Mouse (Mus musculus) MEL (cell line): ENCODE measurements around the gene C1ql4. TPM values are rescaled to one million over a fixed set of nuclear protein-coding genes. Genes with fewer than 3 reads are reported as not detected.

Experiments
- DNase-seq: peaks from one replicate; pipeline ENCODE4 v3.0.0; 2011; ENCODE audit warnings: low read depth, low spot score
- H3K27ac ChIP-seq: 2 replicates; pipeline ENCODE4 v1.5.1; 2012; ENCODE audit warnings: low read depth, mild to moderate bottlenecking, control low read depth, low read length, moderate library complexity; ENCODE audit not compliant: control insufficient read depth
- H3K27me3 ChIP-seq, 2 experiments: fragments of 150-350 bp in 1 of 2; sonication (generic) in 1 of 2; 2 replicates each; pipeline ENCODE4 v1.6.1; 2012; ENCODE audit warnings: low read length in 2 of 2, mild to moderate bottlenecking in 2 of 2, improper control_type of control experiment in 1 of 2, moderate library complexity in 1 of 2; ENCODE audit not compliant: insufficient read depth in 2 of 2, control insufficient read depth in 1 of 2
- H3K36me3 ChIP-seq, 2 experiments: 2 replicates each; pipeline ENCODE4 v1.6.1; 2012 to 2014; ENCODE audit warnings: low read length in 2 of 2, improper control_type of control experiment in 1 of 2, inconsistent platforms in 1 of 2, mild to moderate bottlenecking in 1 of 2; ENCODE audit not compliant: insufficient read depth in 2 of 2, control insufficient read depth in 1 of 2
- H3K4me1 ChIP-seq, 2 experiments: fragments of 150-350 bp in 1 of 2; sonication (generic) in 1 of 2; 2 replicates each; pipeline ENCODE4 v1.6.1; 2012; ENCODE audit warnings: low read length in 2 of 2, improper control_type of control experiment in 1 of 2, mild to moderate bottlenecking in 1 of 2; ENCODE audit not compliant: insufficient read depth in 2 of 2, control insufficient read depth in 1 of 2
- H3K4me3 ChIP-seq, 2 experiments: fragments of 150-350 bp in 1 of 2; sonication (generic) in 1 of 2; 2 replicates each; pipeline ENCODE4 v1.5.1; 2012; ENCODE audit warnings: low read depth in 2 of 2, low read length in 2 of 2, mild to moderate bottlenecking in 2 of 2, moderate library complexity in 2 of 2, control low read depth in 1 of 2, improper control_type of control experiment in 1 of 2; ENCODE audit not compliant: control insufficient read depth in 1 of 2, insufficient read depth in 1 of 2
- H3K79me2 ChIP-seq: 2 replicates; pipeline ENCODE4 v1.6.1; 2012; ENCODE audit warnings: mild to moderate bottlenecking, low read length, moderate library complexity; ENCODE audit not compliant: control insufficient read depth, poor library complexity, insufficient read depth
- H3K9ac ChIP-seq: 2 replicates; pipeline ENCODE4 v1.6.1; 2012; ENCODE audit warnings: low read depth, mild to moderate bottlenecking, control low read depth, low read length, moderate library complexity; ENCODE audit not compliant: control insufficient read depth, poor library complexity, severe bottlenecking
- H3K9me3 ChIP-seq: fragments of 150-350 bp; sonication (generic); replicated peaks from 2 replicates; pipeline ENCODE4 v1.6.1; 2012; ENCODE audit warnings: mild to moderate bottlenecking, low read length, improper control_type of control experiment, moderate library complexity; ENCODE audit not compliant: insufficient read depth
- BHLHE40 ChIP-seq: IDR thresholded peaks from 2 replicates; pipeline ENCODE4 v1.6.1; 2012; ENCODE audit warnings: low read depth, mild to moderate bottlenecking, inconsistent platforms, low read length, improper control_type of control experiment, borderline replicate concordance
- CHD1 ChIP-seq: IDR thresholded peaks from 2 replicates; pipeline ENCODE4 v1.6.1; 2012; ENCODE audit warnings: low read depth, mild to moderate bottlenecking, inconsistent platforms, low read length, improper control_type of control experiment
- CHD2 ChIP-seq: IDR thresholded peaks from 2 replicates; pipeline ENCODE4 v1.6.1; 2011; ENCODE audit warnings: low read length, improper control_type of control experiment
- CTCF ChIP-seq, 3 experiments: IDR thresholded peaks in 2 of 3; conservative IDR thresholded peaks in 1 of 3; 2 replicates each; pipeline ENCODE4 v1.5.1; 2011 to 2012; ENCODE audit warnings: low read length in 3 of 3, low read depth in 2 of 3, mild to moderate bottlenecking in 2 of 3, improper control_type of control experiment in 1 of 3, inconsistent platforms in 1 of 3, mixed read lengths in 1 of 3, moderate library complexity in 1 of 3; ENCODE audit not compliant: control insufficient read depth in 1 of 3, insufficient read depth in 1 of 3, poor library complexity in 1 of 3, severe bottlenecking in 1 of 3
- E2F4 ChIP-seq: IDR thresholded peaks from 2 replicates; pipeline ENCODE4 v1.6.1; 2011; ENCODE audit warnings: low read depth, low read length, improper control_type of control experiment, borderline replicate concordance
- ELF1 ChIP-seq: IDR thresholded peaks from 2 replicates; pipeline ENCODE4 v1.6.1; 2014; ENCODE audit warnings: low read depth, mild to moderate bottlenecking, inconsistent platforms, low read length, improper control_type of control experiment, moderate library complexity
- EP300 ChIP-seq, 2 experiments: IDR thresholded peaks; 2 replicates each; pipeline ENCODE4 v1.6.1; 2011; ENCODE audit warnings: improper control_type of control experiment in 2 of 2, low read length in 2 of 2, low read depth in 1 of 2, mild to moderate bottlenecking in 1 of 2
- GABPA ChIP-seq: IDR thresholded peaks from 2 replicates; pipeline ENCODE4 v1.6.1; 2012; ENCODE audit warnings: low read depth, mild to moderate bottlenecking, inconsistent platforms, low read length, improper control_type of control experiment, moderate library complexity
- GATA1 ChIP-seq: IDR thresholded peaks from 2 replicates; pipeline ENCODE4 v1.6.1; 2011; ENCODE audit warnings: low read depth, low read length, improper control_type of control experiment
- HCFC1 ChIP-seq: IDR thresholded peaks from 2 replicates; pipeline ENCODE4 v1.6.1; 2012; ENCODE audit warnings: low read depth, mild to moderate bottlenecking, inconsistent platforms, low read length, improper control_type of control experiment, moderate library complexity
- JUND ChIP-seq: IDR thresholded peaks from 2 replicates; pipeline ENCODE4 v1.6.1; 2011; ENCODE audit warnings: low read depth, mild to moderate bottlenecking, improper control_type of control experiment, low read length
- KAT2A ChIP-seq: conservative IDR thresholded peaks from 2 replicates; pipeline ENCODE4 v1.6.1; 2012; ENCODE audit warnings: low read depth, low read length, improper control_type of control experiment, inconsistent platforms
- MAFK ChIP-seq: IDR thresholded peaks from 2 replicates; pipeline ENCODE4 v1.6.1; 2011; ENCODE audit warnings: low read depth, mild to moderate bottlenecking, low read length, improper control_type of control experiment, borderline replicate concordance
- MAX ChIP-seq: IDR thresholded peaks from 2 replicates; pipeline ENCODE4 v1.6.1; 2011; ENCODE audit warnings: low read length, improper control_type of control experiment
- MEF2A ChIP-seq: IDR thresholded peaks from 2 replicates; pipeline ENCODE4 v1.6.1; 2014; ENCODE audit warnings: low read depth, mild to moderate bottlenecking, inconsistent platforms, low read length, improper control_type of control experiment; ENCODE audit not compliant: poor library complexity, insufficient replicate concordance, severe bottlenecking; ENCODE audit errors: extremely low read depth
- MXI1 ChIP-seq: IDR thresholded peaks from 2 replicates; pipeline ENCODE4 v1.6.1; 2011; ENCODE audit warnings: mild to moderate bottlenecking, low read depth, low read length, improper control_type of control experiment
- MYB ChIP-seq: IDR thresholded peaks from 2 replicates; pipeline ENCODE4 v1.6.1; 2011; ENCODE audit warnings: mild to moderate bottlenecking, low read depth, low read length, improper control_type of control experiment
- MYC ChIP-seq: IDR thresholded peaks from 2 replicates; pipeline ENCODE4 v1.6.1; 2011; ENCODE audit warnings: low read depth, mild to moderate bottlenecking, low read length, improper control_type of control experiment, moderate library complexity
- NELFE ChIP-seq: IDR thresholded peaks from 2 replicates; pipeline ENCODE4 v1.6.1; 2011; ENCODE audit warnings: low read depth, low read length, improper control_type of control experiment
- NRF1 ChIP-seq: IDR thresholded peaks from 2 replicates; pipeline ENCODE4 v1.6.1; 2014; ENCODE audit warnings: low read depth, mild to moderate bottlenecking, inconsistent platforms, low read length, improper control_type of control experiment, moderate library complexity; ENCODE audit not compliant: poor library complexity, insufficient read depth, severe bottlenecking
- POLR2AphosphoS2 ChIP-seq: IDR thresholded peaks from 2 replicates; pipeline ENCODE4 v1.6.1; 2011; ENCODE audit warnings: low read length, improper control_type of control experiment
- POLR2AphosphoS5 ChIP-seq: IDR thresholded peaks from 2 replicates; pipeline ENCODE4 v1.6.1; 2012; ENCODE audit warnings: low read depth, borderline replicate concordance, mild to moderate bottlenecking, inconsistent platforms, low read length, moderate library complexity, mixed read lengths
- RAD21 ChIP-seq: IDR thresholded peaks from 2 replicates; pipeline ENCODE4 v1.6.1; 2011; ENCODE audit warnings: mild to moderate bottlenecking, low read depth, low read length, improper control_type of control experiment
- RCOR1 ChIP-seq: IDR thresholded peaks from 2 replicates; pipeline ENCODE4 v1.6.1; 2012; ENCODE audit warnings: low read depth, mild to moderate bottlenecking, inconsistent platforms, low read length, improper control_type of control experiment
- SIN3A ChIP-seq: IDR thresholded peaks from 2 replicates; pipeline ENCODE4 v1.6.1; 2012; ENCODE audit warnings: low read length, improper control_type of control experiment, inconsistent platforms
- SMC3 ChIP-seq: IDR thresholded peaks from 2 replicates; pipeline ENCODE4 v1.6.1; 2011; ENCODE audit warnings: low read depth, low read length, improper control_type of control experiment
- TAL1 ChIP-seq: IDR thresholded peaks from 2 replicates; pipeline ENCODE4 v1.6.1; 2012; ENCODE audit warnings: mild to moderate bottlenecking, inconsistent platforms, low read length, moderate library complexity, mixed read lengths
- TBP ChIP-seq: IDR thresholded peaks from 2 replicates; pipeline ENCODE4 v1.8.0; 2011; ENCODE audit warnings: low read depth, low read length, improper control_type of control experiment
- TCF12 ChIP-seq: IDR thresholded peaks from 2 replicates; pipeline ENCODE4 v1.6.1; 2014; ENCODE audit warnings: low read depth, mild to moderate bottlenecking, inconsistent platforms, low read length, improper control_type of control experiment, moderate library complexity
- UBTF ChIP-seq: IDR thresholded peaks from 2 replicates; pipeline ENCODE4 v1.6.1; 2012; ENCODE audit warnings: low read depth, mild to moderate bottlenecking, inconsistent platforms, low read length, improper control_type of control experiment, moderate library complexity, borderline replicate concordance; ENCODE audit not compliant: insufficient read depth
- USF1 ChIP-seq: IDR thresholded peaks from 2 replicates; pipeline ENCODE4 v1.6.1; 2014; ENCODE audit warnings: low read depth, mild to moderate bottlenecking, inconsistent platforms, low read length, improper control_type of control experiment, moderate library complexity
- USF2 ChIP-seq, 2 experiments: IDR thresholded peaks; 2 replicates each; pipeline ENCODE4 v1.6.1; 2011 to 2012; ENCODE audit warnings: improper control_type of control experiment in 2 of 2, low read length in 2 of 2, borderline replicate concordance in 1 of 2, inconsistent platforms in 1 of 2, low read depth in 1 of 2, mild to moderate bottlenecking in 1 of 2; ENCODE audit not compliant: insufficient read depth in 1 of 2
- ZC3H11A ChIP-seq: IDR thresholded peaks from 2 replicates; pipeline ENCODE4 v1.6.1; 2012; ENCODE audit warnings: low read depth, mild to moderate bottlenecking, inconsistent platforms, low read length, improper control_type of control experiment
- ZKSCAN1 ChIP-seq: IDR thresholded peaks from 2 replicates; pipeline ENCODE4 v1.6.1; 2012; ENCODE audit warnings: low read depth, mild to moderate bottlenecking, inconsistent platforms, low read length, improper control_type of control experiment, moderate library complexity
- ZMIZ1 ChIP-seq: IDR thresholded peaks from 2 replicates; pipeline ENCODE4 v1.6.1; 2012; ENCODE audit warnings: low read depth, mild to moderate bottlenecking, inconsistent platforms, low read length, improper control_type of control experiment, moderate library complexity
- ZNF384 ChIP-seq: IDR thresholded peaks from 2 replicates; pipeline ENCODE4 v1.6.1; 2012; ENCODE audit warnings: low read depth, mild to moderate bottlenecking, inconsistent platforms, low read length, improper control_type of control experiment
- polyA plus RNA-seq, 2 experiments: library from polyadenylated mRNA; stranded (reverse) in 1 of 2; unstranded in 1 of 2; fragments of >175 nt in 1 of 2; fragments of >200 nt in 1 of 2; gene quantifications; 2 replicates each; pipeline versions ENCODE4 v1.2.1 to v1.2.4; 2012; ENCODE audit warnings: low replicate concordance in 2 of 2, low read depth in 1 of 2; ENCODE audit not compliant: insufficient read length in 2 of 2, insufficient read depth in 1 of 2, missing spikeins in 1 of 2
- total RNA-seq: library from RNA; depleted of rRNA; stranded (reverse); fragments of 300-350 nt; gene quantifications from 2 replicates; pipeline ENCODE4 v1.2.3, GENCODE M21; 2012

The C1ql4 gene
- total and polyA plus RNA-seq, 3 experiments = 0.08 to 0.15 TPM; not detected in 1

- Histone ChIP-seq H3K36me3 (peaks cover 0 to 9% of the 10 kb centered on the region in 2 experiments; a peak in 2 of 4 replicates), H3K27ac (no peak overlapping the region), H3K9me3 (no peaks in the 10 kb centered on the region), H3K4me3 (peak overlapping the region; percentile 45 to 78), H3K9ac (peak overlapping the region; percentile 52), H3K4me1 (peaks cover 0 to 7% of the 10 kb centered on the region in 2 experiments; a peak in 1 of 4 replicates), H3K79me2 (no peaks in the 10 kb centered on the region), H3K27me3 (no peaks in the 10 kb centered on the region)
- peak; percentile 89 for DNase-seq
- no peak for TF ChIP-seq MAFK
- TF ChIP-seq MXI1 = peak; percentile 98
- TF ChIP-seq ZC3H11A = 0 out of 2 replicates have a peak, but pooled peaks have one; percentile 16
- no peak for TF ChIP-seq KAT2A
- TF ChIP-seq GABPA = no peak
- TF ChIP-seq MYB = no peak
- peak; percentile 99 for TF ChIP-seq MYC
- TF ChIP-seq CHD2 = no peak
- 0 out of 2 replicates have a peak, but pooled peaks have one; percentile 47 for TF ChIP-seq HCFC1
- no peak for TF ChIP-seq TCF12
- no peak for TF ChIP-seq BHLHE40
- no peak for TF ChIP-seq TAL1
- peak; percentile 92 for TF ChIP-seq MAX
- TF ChIP-seq MEF2A = no peak
- no peak for TF ChIP-seq ZKSCAN1
- TF ChIP-seq RAD21 = peak; percentile 41
- TF ChIP-seq E2F4 = 0 out of 2 replicates have a peak, but pooled peaks have one; percentile 20
- peak; percentile 51; the same call in 1 of the 2 replicates for TF ChIP-seq TBP
- TF ChIP-seq SIN3A = peak; percentile 56; the same call in 1 of the 2 replicates
- TF ChIP-seq ELF1 = peak; percentile 67; the same call in 1 of the 2 replicates
- TF ChIP-seq CTCF (IDR thresholded peaks at IDR 0.05 in 2 of 3, conservative IDR thresholded peaks at IDR 0.05 in 1 of 3; ENCODE audit: control insufficient read depth in 1 of 3, insufficient read depth in 1 of 3, low read depth in 2 of 3, low read length in 3 of 3, poor library complexity in 1 of 3, severe bottlenecking in 1 of 3) = peak; percentile 43 to 68 (median 67)
- TF ChIP-seq GATA1 = no peak
- no peak for TF ChIP-seq POLR2AphosphoS5
- no peak; the same call in 1 of the 2 replicates for TF ChIP-seq NELFE
- TF ChIP-seq SMC3 = peak; percentile 57
- no peak for TF ChIP-seq USF2 (IDR thresholded peaks at IDR 0.05; ENCODE audit: borderline replicate concordance in 1 of 2, insufficient read depth in 1 of 2, low read depth in 1 of 2, low read length in 2 of 2)
- no peak for TF ChIP-seq EP300 (IDR thresholded peaks at IDR 0.05; ENCODE audit: low read depth in 1 of 2, low read length in 2 of 2)
- peak; percentile 81 for TF ChIP-seq USF1
- no peak for TF ChIP-seq JUND
- no peak for TF ChIP-seq UBTF
- peak; percentile 62; the same call in 1 of the 2 replicates for TF ChIP-seq ZNF384
- no peak for TF ChIP-seq CHD1
- TF ChIP-seq ZMIZ1 = no peak
- no peak for TF ChIP-seq NRF1
- 0 out of 2 replicates have a peak, but pooled peaks have one; percentile 21 for TF ChIP-seq RCOR1
- TF ChIP-seq POLR2AphosphoS2 = no peak; the same call in 1 of the 2 replicates
These were observed 25.9 kb upstream of the C1ql4 start for GRCm38 (mm10) chr15:99113396-99113975.
